Mouse (Mus musculus) cerebellum, adult 11 months (tissue): ENCODE results near the gene Whamm.

Source experiments
- DNase-seq: peaks from one replicate; pipeline ENCODE4 v3.0.0; 2022

Gene Whamm

DNA sequence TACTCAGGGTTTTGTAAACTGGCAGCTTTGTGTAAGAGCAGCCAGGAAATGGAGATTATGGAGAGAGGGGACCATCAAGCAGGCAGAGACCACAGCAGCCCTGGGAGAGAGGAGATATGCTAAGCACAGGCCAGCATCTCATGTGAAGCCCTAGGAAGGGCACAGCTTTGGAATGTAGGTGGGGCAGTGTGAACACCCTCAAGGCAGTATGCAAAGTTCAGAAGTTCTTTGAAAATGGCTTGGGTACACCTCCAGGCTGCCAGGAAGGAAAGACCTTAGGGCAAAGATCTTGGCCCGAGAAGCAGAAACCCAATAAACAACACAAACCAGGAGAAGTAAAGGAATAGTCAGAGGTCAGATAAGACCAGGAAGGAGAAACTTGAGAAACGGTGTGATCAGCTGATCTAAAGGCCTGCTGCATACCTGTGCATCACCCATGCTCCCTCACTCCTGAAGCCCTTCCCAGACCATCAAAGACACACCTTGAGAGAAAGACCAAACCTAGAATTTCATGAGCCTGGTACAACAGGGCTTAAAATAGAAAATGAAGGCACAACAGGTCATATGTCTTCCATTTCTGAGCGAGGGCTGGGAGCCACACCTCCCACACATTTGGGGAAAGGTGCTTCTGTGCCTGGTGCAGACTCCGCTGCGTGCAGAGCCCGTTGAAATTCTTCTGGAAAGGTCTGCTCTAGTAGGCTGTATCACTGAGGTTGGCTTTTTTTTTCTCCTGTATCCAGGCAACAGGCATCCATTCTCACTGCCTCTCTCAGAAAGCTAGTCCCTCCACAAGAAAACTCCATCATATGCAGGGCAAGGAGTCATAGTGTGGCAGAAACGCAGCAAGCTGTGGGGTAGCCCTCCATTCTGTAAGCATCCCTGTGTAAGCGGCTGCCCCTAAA is 28.6 kb downstream of the Whamm start:
- no peak for DNase-seq

- DNase-seq, result no peak
Measured at GRCm38 (mm10) chr7:81604991-81605390, 33.9 kb downstream of the Whamm start.

- DNase-seq, result no peak
Measured at GRCm38 (mm10) chr7:81605489-81605888, 34.4 kb downstream of the Whamm start.

DNA sequence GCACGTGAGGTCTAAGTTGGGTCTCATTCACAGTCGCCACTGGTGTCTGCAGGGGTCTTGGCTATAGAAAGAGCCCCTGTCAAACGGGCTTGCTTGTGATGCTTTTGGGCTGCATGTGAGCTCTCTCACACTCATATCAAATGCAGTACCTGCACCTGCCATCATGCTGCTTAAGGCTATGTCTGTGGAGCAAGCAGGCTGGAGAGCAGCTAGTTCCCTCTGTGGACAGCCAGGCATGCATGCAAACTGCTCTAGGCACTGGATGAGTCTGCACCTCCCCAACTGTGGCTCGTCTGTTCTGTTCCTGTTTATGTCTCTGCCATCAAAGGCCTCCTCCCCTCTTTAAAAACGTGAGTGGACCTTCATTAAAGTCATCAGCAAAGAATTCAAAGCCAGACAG is 35.4 kb downstream of the Whamm start:
- no peak for DNase-seq

DNA sequence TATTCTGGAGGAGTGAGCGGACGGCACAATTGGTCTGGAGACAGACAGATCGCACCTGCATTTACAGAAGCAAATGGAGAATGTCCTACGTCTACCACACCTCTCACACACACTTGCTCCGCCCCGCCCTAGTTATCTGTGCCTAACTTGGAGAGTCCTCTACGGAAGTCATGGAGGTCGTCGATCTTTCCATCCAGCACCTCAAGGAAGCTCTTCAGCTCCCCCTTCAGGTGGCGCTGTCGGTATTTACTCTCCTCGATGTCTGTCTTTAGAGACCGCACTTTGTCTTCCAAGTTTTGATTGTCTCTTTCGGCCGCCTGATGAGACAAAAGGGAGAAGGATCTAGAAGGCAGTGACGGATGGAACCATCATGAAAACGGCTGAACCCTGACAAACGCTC is 39.1 kb downstream of the Whamm start:
- no peak for DNase-seq

DNA sequence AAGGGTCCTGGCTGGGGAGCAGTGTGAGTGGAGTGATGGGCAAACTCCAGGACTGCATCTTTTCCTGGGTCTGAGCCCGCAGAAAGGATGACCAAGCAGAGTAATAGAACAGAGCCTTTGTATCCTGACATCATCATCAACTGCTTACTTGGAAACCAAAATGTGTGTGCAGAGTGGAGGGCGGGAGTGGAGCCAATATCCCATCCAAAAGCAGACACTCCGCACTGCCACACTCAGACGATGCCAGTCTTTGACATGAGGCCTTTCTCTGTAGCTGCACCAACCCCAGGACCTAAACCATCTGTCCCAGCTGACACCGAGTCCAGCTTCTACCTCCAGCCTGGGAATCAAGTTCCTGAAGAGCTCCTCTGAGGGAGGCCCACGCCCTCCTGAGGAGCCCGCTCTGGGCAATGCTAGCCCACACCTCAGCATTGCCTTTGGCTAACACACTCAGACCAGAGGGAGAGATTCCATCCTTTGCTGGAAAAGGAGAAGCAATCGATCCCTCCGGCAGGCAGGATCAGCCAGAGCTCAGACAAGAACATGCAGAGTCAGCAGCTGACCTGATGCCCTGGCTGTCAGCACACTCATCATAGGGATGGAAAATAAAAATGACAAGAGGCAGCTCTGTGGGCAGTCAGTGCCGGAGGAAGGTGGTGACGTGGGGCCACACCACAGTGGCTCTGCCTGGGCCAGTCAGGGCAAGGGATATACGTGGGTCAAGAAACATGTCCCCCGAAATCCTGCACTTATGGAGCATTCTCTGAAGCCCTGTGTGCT is 42.0 kb downstream of the Whamm start:
- DNase-seq, result no peak

DNA sequence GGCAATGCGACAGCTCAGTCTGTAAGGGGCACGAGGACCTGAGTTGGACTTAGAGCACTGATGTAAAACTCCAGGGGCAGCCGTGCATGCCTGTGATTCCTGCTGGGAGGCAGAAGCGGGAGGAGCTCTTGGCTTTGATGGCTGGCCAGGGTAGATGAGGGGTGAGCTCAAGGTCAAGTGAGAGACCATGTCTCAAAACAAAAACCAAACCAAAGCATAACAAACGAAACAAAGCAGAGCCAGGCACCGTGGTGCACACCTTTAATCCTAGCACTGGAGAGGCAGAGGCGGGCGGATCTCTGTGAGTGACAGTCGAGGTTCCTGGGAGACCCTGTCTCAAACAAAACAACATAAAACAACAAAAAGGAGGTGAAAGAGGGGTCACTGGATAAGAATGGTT is 44.0 kb downstream of the Whamm start:
- no peak for DNase-seq

GRCm38 (mm10) chr7:81622793-81623192 is 51.7 kb downstream of the Whamm start:
- no peak for DNase-seq

DNA sequence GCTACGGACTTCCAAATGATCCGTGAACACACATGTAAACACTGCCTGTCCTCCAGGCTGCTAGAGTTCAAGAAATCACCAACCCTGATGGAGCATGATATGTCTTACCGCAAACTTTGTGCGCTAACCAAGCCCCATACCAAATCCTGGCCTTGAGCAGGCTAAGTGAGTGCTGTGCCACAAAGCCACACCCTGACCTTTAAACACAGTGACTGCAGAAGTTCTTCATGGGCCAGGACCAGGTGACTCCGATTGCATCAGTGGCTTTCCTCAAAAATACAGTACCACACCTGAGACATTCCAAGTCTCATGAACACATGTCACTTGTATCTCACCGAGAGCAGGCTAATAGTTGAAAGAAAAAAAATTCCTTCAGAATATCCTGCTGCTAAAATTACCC is 52.7 kb downstream of the Whamm start:
- no peak for DNase-seq

GRCm38 (mm10) chr7:81626460-81626859 is 55.4 kb downstream of the Whamm start:
- no peak for DNase-seq

- no peak for DNase-seq
Measured at GRCm38 (mm10) chr7:81631261-81631660, 60.2 kb downstream of the Whamm start.

DNA sequence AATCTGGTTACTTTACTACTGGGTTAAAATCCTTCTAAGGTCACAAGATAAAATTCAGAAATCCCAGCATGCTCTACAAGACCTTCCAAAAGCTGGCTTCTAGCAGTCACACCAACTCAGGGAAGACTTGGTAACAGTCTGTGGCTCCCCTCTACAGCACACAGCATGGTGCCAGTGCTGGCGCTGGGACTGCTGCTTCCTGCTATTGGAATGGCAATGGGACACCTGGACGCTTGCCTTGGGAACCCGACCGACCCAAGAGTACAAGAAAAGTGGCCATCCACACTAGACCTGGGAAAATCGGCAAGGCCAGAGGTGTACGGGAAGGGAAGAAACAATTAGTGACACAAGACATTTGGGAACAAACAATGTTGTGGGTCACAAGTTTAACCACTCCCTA is 61.5 kb downstream of the Whamm start:
- DNase-seq, result no peak

DNA sequence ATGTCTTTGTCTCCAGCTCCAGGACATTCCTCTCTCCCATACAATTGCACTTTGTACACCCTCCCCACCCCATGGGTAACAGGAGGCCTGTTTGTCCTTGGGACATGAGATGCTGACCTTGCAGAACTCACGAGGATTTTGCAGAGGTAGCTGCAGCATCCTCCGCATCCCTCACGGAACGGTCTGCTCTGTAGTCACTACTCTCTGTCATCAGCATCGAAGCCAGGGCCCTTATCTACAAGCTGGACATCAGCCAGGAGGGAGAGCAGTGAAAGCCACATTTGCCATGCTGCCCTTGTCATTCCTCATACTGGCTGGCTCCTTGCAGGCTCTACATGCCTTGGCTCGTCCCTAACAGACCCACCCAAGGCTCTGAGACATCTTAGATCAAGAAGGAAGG is 70.0 kb downstream of the Whamm start:
- no peak for DNase-seq

GRCm38 (mm10) chr7:81644551-81645235 is 73.6 kb downstream of the Whamm start:
- DNase-seq, result peak; percentile 45
